Mouse (Mus musculus): ENCODE results near the gene Tnnt1. TPM values are rescaled to one million over a fixed set of nuclear protein-coding genes. Genes with fewer than 3 reads are reported as not detected.

Tnnt1 gene
- total RNA-seq, 1 experiment from 2014 or later: not detected

- peak; percentile 52 for ATAC-seq (ENCODE audit: extremely low read depth, insufficient number of reproducible peaks, low FRiP score, poor library complexity, severe bottlenecking)
Observed at GRCm38 (mm10) chr7:4464194-4464824, 51.9 kb downstream of the Tnnt1 start.

- ATAC-seq (ENCODE audit: extremely low read depth, insufficient number of reproducible peaks, low FRiP score, poor library complexity, severe bottlenecking): peak; percentile 25; the same call in 1 of the 2 replicates
Observed at GRCm38 (mm10) chr7:4460576-4461434, 55.4 kb downstream of the Tnnt1 start, which contains the start of gene Eps8l1. Eps8l1 (plus strand) TSS chr7:4460674.

Other genes starting within 250 kb of the Tnnt1 start
- 3.6 and 9.1 TPM in 2 replicates for gene Ncr1, start 178.7 kb downstream of the Tnnt1 start, total RNA-seq (2017)
- 3.3 and 4.8 TPM in 2 replicates for gene Gp6, start 118.6 kb downstream of the Tnnt1 start, total RNA-seq (2017)
- 7.6 and 10.8 TPM in 2 replicates for gene Rdh13, start 70.7 kb downstream of the Tnnt1 start, total RNA-seq (2017)
- gene Eps8l1, start 55.7 kb downstream of the Tnnt1 start, total RNA-seq (2017): 58.8 and 64.3 TPM in 2 replicates
- gene Ppp1r12c, start 14.7 kb downstream of the Tnnt1 start, total RNA-seq (2017): 297 and 336 TPM in 2 replicates
- 0.58 TPM in 1 of 2 replicates, not detected in the other for gene Tnni3, start 7.8 kb upstream of the Tnnt1 start, total RNA-seq (2017)
- gene Dnaaf3, start 16.1 kb upstream of the Tnnt1 start, total RNA-seq (2017): 0.12 and 0.74 TPM in 2 replicates
- not detected in 2 replicates for gene Syt5, start 31.2 kb upstream of the Tnnt1 start, total RNA-seq (2017)
- gene Ptprh, start 87.7 kb upstream of the Tnnt1 start, total RNA-seq (2017): 0.25 TPM in 1 of 2 replicates, not detected in the other
- 44.9 and 56.3 TPM in 2 replicates for gene Tmem86b, start 115.0 kb upstream of the Tnnt1 start, total RNA-seq (2017)
- gene Ppp6r1, start 142.6 kb upstream of the Tnnt1 start, total RNA-seq (2017): 163 and 174 TPM in 2 replicates
- gene Hspbp1, start 168.7 kb upstream of the Tnnt1 start, total RNA-seq (2017): 10.5 and 17.3 TPM in 2 replicates
- gene Brsk1, start 174.2 kb upstream of the Tnnt1 start, total RNA-seq (2017): not detected in 2 replicates
- 0.35 and 0.37 TPM in 2 replicates for gene Tmem150b, start 208.9 kb upstream of the Tnnt1 start, total RNA-seq (2017)
- 77.0 and 85.7 TPM in 2 replicates for gene Kmt5c, start 223.7 kb upstream of the Tnnt1 start, total RNA-seq (2017)
- not detected in 2 replicates for gene Cox6b2, start 236.7 kb upstream of the Tnnt1 start, total RNA-seq (2017)